8 mouse cellular contexts compared by ENCODE assay signal in genomic region chr9:62421027-62421426, GRCm38 (mm10).
DNase-seq lines count a peak whose midpoint lies in the region; ATAC-seq and TF ChIP-seq lines count a peak whose summit lies in the region.

No protein-coding gene starts in this region.

- H3K4me2 ChIP-seq in hindbrain, postnatal 0 days (ENCODE audit: low read depth, low read length): no peak overlapping the region

- H3K27me3 ChIP-seq in hindbrain, postnatal 0 days (ENCODE audit: insufficient read depth, low read length): no peaks in the 10 kb centered on the region
- H3K27me3 ChIP-seq in limb, embryonic 10.5 days (ENCODE audit: low read depth, poor library complexity, severe bottlenecking): no peaks in the 10 kb centered on the region
- H3K27me3 ChIP-seq in spleen, adult 2 months (ENCODE audit: control insufficient read depth, insufficient read depth, low read length): no peaks in the 10 kb centered on the region

- no peak overlapping the region for H3K4me3 ChIP-seq in hindbrain, postnatal 0 days (ENCODE audit: low read length)
- H3K4me3 ChIP-seq in limb, embryonic 10.5 days: peak overlapping the region; percentile 41
- H3K4me3 ChIP-seq in spleen, adult 2 months (ENCODE audit: extremely low read depth, insufficient read depth, insufficient read length): peak overlapping the region; percentile 56

- no peaks in the 10 kb centered on the region for H3K4me1 ChIP-seq in hindbrain, postnatal 0 days (ENCODE audit: insufficient read depth, low read length)
- H3K4me1 ChIP-seq in limb, embryonic 10.5 days: peaks cover 26% of the 10 kb centered on the region
- peaks cover 8% of the 10 kb centered on the region; the same call in 1 of the 2 replicates for H3K4me1 ChIP-seq in spleen, adult 2 months (ENCODE audit: control insufficient read depth, insufficient read depth, insufficient read length)

- DNase-seq in cerebellum, adult 11 months: peak; percentile 77
- peak; percentile 66 to 70 for DNase-seq in cerebellum, postnatal 36 days
- peak; percentile 76 for DNase-seq in gastrocnemius, postnatal 14 days
- DNase-seq in hindbrain, postnatal 0 days (ENCODE audit: low spot score): peak; percentile 51
- DNase-seq in limb, embryonic 10.5 days (ENCODE audit: low spot score): peak; percentile 72
- DNase-seq in spleen, adult 2 months (ENCODE audit: low read depth in 1 of 2, low spot score in 2 of 2): peak; percentile 18 to 43

- no peak for ATAC-seq in cerebellum, adult (ENCODE audit: insufficient number of reproducible peaks, low FRiP score, low TSS enrichment)
- ATAC-seq in hindbrain, postnatal 0 days: peak; percentile 11; the same call in 1 of the 2 replicates
- peak; percentile 94 for ATAC-seq in megakaryocyte-erythroid progenitor cell, adult 5-6 weeks (replicated peaks; ENCODE audit: low FRiP score, low TSS enrichment, poor library complexity, severe bottlenecking)

- no peak for TF ChIP-seq CTCF in hindbrain, postnatal 0 days (IDR thresholded peaks at IDR 0.05; ENCODE audit: low read depth)
- no peak for TF ChIP-seq CTCF in spleen, adult 2 months (IDR thresholded peaks at IDR 0.05; ENCODE audit: extremely low read depth, insufficient read depth, insufficient read length, insufficient replicate concordance)

- H3K9ac ChIP-seq in hindbrain, postnatal 0 days (replicated peaks; ENCODE audit: low read length): no peak overlapping the region; the same call in 1 of the 2 replicates

- 18% methylated on average over 13 of the region's 13 CpGs for WGBS in hindbrain, postnatal 0 days
- 4% methylated on average over 13 of the region's 13 CpGs for WGBS in limb, embryonic 10.5 days
- 4% methylated on average over 13 of the region's 13 CpGs for WGBS in spleen, adult 2 months

- no peak overlapping the region; the same call in 1 of the 2 replicates for H3K27ac ChIP-seq in hindbrain, postnatal 0 days
- peak overlapping the region; percentile 75 for H3K27ac ChIP-seq in limb, embryonic 10.5 days
- peak overlapping the region; percentile 47 for H3K27ac ChIP-seq in spleen, adult 2 months (ENCODE audit: insufficient read depth, low read length)

- H3K36me3 ChIP-seq in hindbrain, postnatal 0 days (ENCODE audit: insufficient read depth, low read length): peaks cover 11% of the 10 kb centered on the region; the same call in 1 of the 2 replicates
- no peaks in the 10 kb centered on the region for H3K36me3 ChIP-seq in limb, embryonic 10.5 days
- no peaks in the 10 kb centered on the region for H3K36me3 ChIP-seq in spleen, adult 2 months (ENCODE audit: control insufficient read depth, insufficient read depth, low read length)

- intact Hi-C loops in gastrocnemius, postnatal 14 days (cut with DNase I; ENCODE audit: low total_unique reads): no loop called here

- H3K9me3 ChIP-seq in hindbrain, postnatal 0 days (ENCODE audit: low read length): no peaks in the 10 kb centered on the region
- H3K9me3 ChIP-seq in limb, embryonic 10.5 days (replicated peaks): no peaks in the 10 kb centered on the region

- no peak for TF ChIP-seq POLR2A in spleen, adult 2 months (IDR thresholded peaks at IDR 0.05; ENCODE audit: low read depth, low read length)
